10 mouse cellular contexts compared by ENCODE assay signal in genomic region chr19:59460328-59461115, GRCm38 (mm10). TPM values are rescaled to one million over a fixed set of nuclear protein-coding genes. Genes with fewer than 3 reads are reported as not detected.
A peak's percentile ranks its signal among the peaks of the same experiment; 100 is the strongest.
DNase-seq lines count a peak whose midpoint lies in the region; ATAC-seq lines count a peak whose summit lies in the region.
"Had no signal": no experiment of that assay in that cellular context is flagged by ENCODE, and none has a peak within 500 bp of the region (broad histone marks: within the 10 kb centered on the region; RNA-seq: fewer than 3 reads in every experiment).

No protein-coding gene starts in this region.

- under 1% methylated on average over 34 of the region's 34 CpGs for WGBS in hindbrain, embryonic 11.5 days
- WGBS in hindbrain, embryonic 13.5 days: under 1% methylated on average over 34 of the region's 34 CpGs
- 1% methylated on average over 34 of the region's 34 CpGs for WGBS in forebrain, embryonic 12.5 days

- H3K4me2 ChIP-seq in hindbrain, embryonic 11.5 days (replicated peaks; ENCODE audit: low read depth, low read length): no peak overlapping the region
- H3K4me2 ChIP-seq in hindbrain, embryonic 13.5 days: no peak overlapping the region
- H3K4me2 ChIP-seq in forebrain, embryonic 12.5 days: peak overlapping the region; percentile 67

- no peak overlapping the region for H3K4me3 ChIP-seq in hindbrain, embryonic 11.5 days (ENCODE audit: low read depth, low read length)
- H3K4me3 ChIP-seq in hindbrain, embryonic 13.5 days: no peak overlapping the region
- H3K4me3 ChIP-seq in forebrain, embryonic 12.5 days (replicated peaks): peak overlapping the region; percentile 77
- H3K4me3 ChIP-seq in megakaryocyte, embryonic 14.5 days (replicated peaks): peak overlapping the region; percentile 42

- H3K9me3 ChIP-seq in hindbrain, embryonic 11.5 days (ENCODE audit: control insufficient read depth, low read length): no peaks in the 10 kb centered on the region
- no peaks in the 10 kb centered on the region for H3K9me3 ChIP-seq in hindbrain, embryonic 13.5 days
- no peaks in the 10 kb centered on the region for H3K9me3 ChIP-seq in forebrain, embryonic 12.5 days
- no peaks in the 10 kb centered on the region for H3K9me3 ChIP-seq in megakaryocyte, embryonic 14.5 days

- no peak for ATAC-seq in hindbrain, embryonic 11.5 days (ENCODE audit: low FRiP score)
- ATAC-seq in hindbrain, embryonic 13.5 days (ENCODE audit: low FRiP score): no peak
- no peak for ATAC-seq in forebrain, embryonic 12.5 days (ENCODE audit: low FRiP score)
- ATAC-seq in megakaryocyte-erythroid progenitor cell, adult 5-6 weeks (replicated peaks; ENCODE audit: low FRiP score, low TSS enrichment, poor library complexity, severe bottlenecking): no peak

- H3K27me3 ChIP-seq in hindbrain, embryonic 11.5 days (ENCODE audit: control insufficient read depth, insufficient read depth, low read length): peaks cover 87% of the 10 kb centered on the region
- peaks cover 95% of the 10 kb centered on the region for H3K27me3 ChIP-seq in hindbrain, embryonic 13.5 days
- H3K27me3 ChIP-seq in forebrain, embryonic 12.5 days: peaks cover 53% of the 10 kb centered on the region
- H3K27me3 ChIP-seq in megakaryocyte, embryonic 14.5 days (replicated peaks): peaks cover 95% of the 10 kb centered on the region

- DNase-seq in hindbrain, embryonic 11.5 days (ENCODE audit: low spot score): peak; percentile 67
- peak; percentile 12 for DNase-seq in ES-CJ7 (ENCODE audit: low read depth, low spot score)
- no peak for DNase-seq in thymus, postnatal 25 days
- no peak for DNase-seq in urinary bladder, postnatal 4 days (ENCODE audit: low spot score in 2 of 2)
- DNase-seq: gastrocnemius, postnatal 25 days had no signal

- 0 out of 2 replicates have a peak, but pooled peaks cover 4% of the 10 kb centered on the region for H3K4me1 ChIP-seq in hindbrain, embryonic 11.5 days (replicated peaks; ENCODE audit: control insufficient read depth, insufficient read depth, low read length)
- peaks cover 19% of the 10 kb centered on the region for H3K4me1 ChIP-seq in hindbrain, embryonic 13.5 days (replicated peaks)
- peaks cover 44% of the 10 kb centered on the region for H3K4me1 ChIP-seq in forebrain, embryonic 12.5 days
- H3K4me1 ChIP-seq in megakaryocyte, embryonic 14.5 days: peaks cover 25% of the 10 kb centered on the region

- no peaks in the 10 kb centered on the region for H3K36me3 ChIP-seq in hindbrain, embryonic 11.5 days (ENCODE audit: control insufficient read depth, insufficient read depth, low read length)
- H3K36me3 ChIP-seq in hindbrain, embryonic 13.5 days: no peaks in the 10 kb centered on the region
- peaks cover 6% of the 10 kb centered on the region; the same call in 1 of the 2 replicates for H3K36me3 ChIP-seq in forebrain, embryonic 12.5 days (replicated peaks)
- H3K36me3 ChIP-seq in megakaryocyte, embryonic 14.5 days (replicated peaks; ENCODE audit: low read length): no peaks in the 10 kb centered on the region

- H3K27ac ChIP-seq in hindbrain, embryonic 11.5 days (ENCODE audit: low read depth, low read length): no peak overlapping the region
- H3K27ac ChIP-seq in hindbrain, embryonic 13.5 days: no peak overlapping the region
- H3K27ac ChIP-seq in forebrain, embryonic 12.5 days: peak overlapping the region; percentile 99

- H3K9ac ChIP-seq in hindbrain, embryonic 11.5 days (ENCODE audit: low read depth, low read length): no peak overlapping the region
- H3K9ac ChIP-seq in hindbrain, embryonic 13.5 days: no peak overlapping the region
- peak overlapping the region; percentile 95 for H3K9ac ChIP-seq in forebrain, embryonic 12.5 days

RNA-seq across cellular contexts. Expression of gene Emx2, which starts 2.4 kb away (rescaled TPM):
- 1.0 and 1.4 TPM in 2 replicates for polyA plus RNA-seq in hindbrain, embryonic 11.5 days (2014; fragmentation: Nextera tagmentation; extraction: Ambion mirVana)
- polyA plus RNA-seq in hindbrain, embryonic 13.5 days (2015; fragmentation: Nextera tagmentation; extraction: Ambion mirVana): 0.74 and 1.1 TPM in 2 replicates
- 59.0 and 69.4 TPM in 2 replicates for polyA plus RNA-seq in forebrain, embryonic 12.5 days (2016; fragmentation: Nextera tagmentation; extraction: Ambion mirVana)
- polyA plus RNA-seq in megakaryocyte, embryonic 14.5 days (2012; ENCODE audit: insufficient read depth, low replicate concordance): not detected in 2 replicates
- not detected in 2 replicates for total RNA-seq in megakaryocyte-erythroid progenitor cell, adult 5-6 weeks (2014; fragmentation: Nextera tagmentation)
- not detected in 2 replicates for total RNA-seq in megakaryocyte-erythroid progenitor cell, adult 5-6 weeks (2017)
- total RNA-seq: neutrophil, adult 5-6 weeks had no signal

Comparison
In these comparisons a context has a peak if more than half of its experiments do, and no peak if none do; other contexts are left out.
1. DNase-seq: peak in hindbrain, embryonic 11.5 days (single experiment) and ES-CJ7 (single experiment); none in thymus, postnatal 25 days (single experiment) and urinary bladder, postnatal 4 days (0 of 2).
2. H3K4me3 ChIP-seq: peak in forebrain, embryonic 12.5 days (single experiment) and megakaryocyte, embryonic 14.5 days (single experiment); none in hindbrain, embryonic 11.5 days (single experiment) and hindbrain, embryonic 13.5 days (single experiment).
3. RNA of gene Emx2, which starts 2.4 kb away (polyA plus RNA-seq): 59.0 to 69.4 TPM in forebrain, embryonic 12.5 days; 0.74 to 1.1 TPM in hindbrain, embryonic 13.5 days, 1.0 to 1.4 TPM in hindbrain, embryonic 11.5 days and not detected in megakaryocyte, embryonic 14.5 days; every median in the first group is over 10 times any median in the second.